Mouse (Mus musculus): Measurements from ENCODE around the gene H2-DMb1.
"Not testable (repeated sequence)": the region's sequence is repeated elsewhere in the genome, so short reads cannot be mapped to it uniquely, and the experiment has no call there.

Gene H2-DMb1

GRCm38 (mm10) chr17:34142456-34143010 is 10.3 kb upstream of the H2-DMb1 start:
- intact Hi-C loops (cut with DNase I) = no loop called here

GRCm38 (mm10) chr17:34143033-34143432 is 9.8 kb upstream of the H2-DMb1 start, which contains the start of gene H2-DMb2:
H2-DMb2 (plus strand) TSS chr17:34143307.
- intact Hi-C loops (cut with DNase I) = no loop called here

DNA sequence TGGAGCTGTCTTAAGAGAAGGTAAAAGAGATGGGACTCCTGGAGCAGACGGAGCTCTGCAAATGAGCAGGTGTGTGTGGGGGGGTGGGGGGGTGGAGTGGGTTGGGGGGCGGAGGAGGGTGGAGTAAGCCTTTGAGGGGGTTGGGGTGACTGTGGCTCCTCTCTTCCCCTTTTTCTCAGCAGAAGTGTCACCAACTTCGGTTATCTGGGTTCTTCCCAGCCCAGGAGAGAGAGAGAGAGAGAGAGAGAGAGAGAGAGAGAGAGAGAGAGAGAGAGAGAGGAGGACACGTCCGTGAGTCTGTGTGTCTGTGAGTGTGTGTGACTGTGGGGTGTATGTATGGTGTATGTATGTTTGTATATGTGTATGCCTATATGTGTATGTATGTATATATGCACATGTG is 9.4 kb upstream of the H2-DMb1 start:
- intact Hi-C loops (cut with DNase I) = no loop called here

DNA sequence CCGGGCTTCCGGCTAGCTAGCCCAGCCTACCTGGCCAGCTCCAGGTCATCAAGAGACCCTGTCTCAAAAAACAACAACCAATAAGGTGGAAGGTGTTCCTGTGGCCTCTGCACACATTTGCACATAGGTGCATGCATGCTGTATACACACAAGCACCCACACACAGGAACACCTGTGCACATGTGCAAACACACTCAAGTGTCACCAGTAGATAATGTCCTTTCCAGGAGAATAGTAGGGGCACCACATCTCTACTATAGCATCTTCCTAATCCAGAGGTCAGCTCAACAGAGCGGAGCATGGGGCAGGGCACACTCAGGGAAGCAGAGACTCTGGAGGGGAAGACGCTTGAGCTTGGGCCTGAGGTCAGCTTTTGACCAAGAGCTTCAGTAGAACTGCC is 8.7 kb upstream of the H2-DMb1 start:
- intact Hi-C loops (cut with DNase I) = not testable (repeated sequence)

GRCm38 (mm10) chr17:34144960-34145371 is 7.9 kb upstream of the H2-DMb1 start:
- intact Hi-C loops (cut with DNase I) = no loop called here

GRCm38 (mm10) chr17:34155534-34155933 is 2.7 kb downstream of the H2-DMb1 start:
- intact Hi-C loops (cut with DNase I) = no loop called here

- intact Hi-C loops (cut with DNase I) = no loop called here
These were observed 11.5 kb downstream of the H2-DMb1 start for GRCm38 (mm10) chr17:34164202-34164895.

DNA sequence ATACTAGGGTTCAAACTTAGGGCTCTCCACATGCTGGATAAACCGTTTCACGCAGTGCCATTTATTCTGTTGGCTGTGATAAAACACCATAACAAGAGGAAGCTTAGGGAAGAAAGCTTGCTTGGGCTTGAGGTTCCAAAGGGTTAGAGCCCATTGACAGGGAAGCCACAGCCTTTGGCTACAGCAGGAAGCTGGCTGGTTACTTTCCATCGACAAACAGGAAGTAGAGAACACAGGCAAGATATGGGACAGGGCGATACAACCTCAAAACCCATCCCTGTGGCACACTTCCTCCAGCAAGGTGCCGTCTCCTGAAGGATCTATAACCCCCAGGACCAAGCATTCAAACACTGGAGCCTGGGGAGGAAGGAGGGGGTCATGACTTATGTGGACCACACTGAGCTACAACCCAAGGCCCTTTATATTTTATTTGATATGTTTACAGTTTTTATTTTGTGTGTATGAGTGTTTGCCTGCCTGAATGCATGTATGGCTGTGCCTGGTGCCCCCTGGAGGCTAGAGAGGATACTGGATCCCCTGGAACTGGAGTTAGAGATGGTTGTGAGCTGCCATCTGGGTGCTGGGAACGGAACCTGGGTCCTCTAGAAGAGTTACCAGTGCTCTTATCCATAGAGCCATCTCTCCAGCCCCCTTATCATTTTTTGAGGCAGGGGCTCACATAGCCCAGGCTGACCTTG is 12.3 kb downstream of the H2-DMb1 start:
- intact Hi-C loops (cut with DNase I) = no loop called here

DNA sequence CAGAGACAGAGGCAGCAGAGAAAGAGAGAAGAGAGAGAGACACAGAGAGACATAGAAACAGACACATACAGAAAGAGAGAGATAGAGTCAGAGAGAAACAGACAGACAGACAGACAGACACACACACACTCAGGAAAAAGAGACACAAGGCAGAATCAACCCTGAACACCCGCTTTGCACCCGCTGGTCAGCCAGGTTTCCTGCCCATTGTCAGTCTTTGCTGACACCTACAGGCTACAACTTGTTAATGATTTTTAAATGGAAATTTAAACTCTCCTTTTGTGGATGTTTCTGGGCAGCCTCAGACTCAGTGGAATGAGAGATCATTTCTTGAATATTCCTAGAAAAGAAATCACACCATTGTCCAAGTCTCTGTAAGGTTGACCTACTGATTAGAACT is 16.4 kb downstream of the H2-DMb1 start:
- intact Hi-C loops (cut with DNase I) = loop anchor here (2.0 kb wide), 1 partner anchor 92 kb away; no protein-coding TSS in a partner anchor

DNA sequence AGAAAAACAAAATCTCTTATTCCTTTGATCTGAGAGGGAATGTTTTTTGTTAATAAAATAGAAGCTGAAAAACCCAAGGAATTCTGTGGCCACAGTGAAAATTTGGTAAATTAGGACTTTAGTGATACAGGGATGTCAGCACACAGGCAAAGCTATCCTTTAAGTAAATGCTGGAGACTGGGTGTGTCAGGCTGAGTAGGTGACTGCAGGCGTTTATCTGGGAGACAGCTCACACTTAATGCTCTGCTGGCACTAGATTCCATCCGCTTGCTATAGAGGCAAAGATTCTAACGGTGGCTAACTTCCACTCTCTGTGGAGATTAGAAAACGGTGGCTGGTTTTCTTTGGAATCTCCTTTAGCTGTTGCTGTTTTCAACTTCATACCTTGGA is 17.6 kb downstream of the H2-DMb1 start:
- intact Hi-C loops (cut with DNase I) = loop anchor here (1.0 to 5.0 kb wide), 4 partner anchors 28 to 65 kb away; no protein-coding TSS in a partner anchor

- intact Hi-C loops (cut with DNase I) = loop anchor here (1.0 to 5.0 kb wide), 4 partner anchors 28 to 64 kb away; no protein-coding TSS in a partner anchor
These were observed 18.1 kb downstream of the H2-DMb1 start for GRCm38 (mm10) chr17:34170877-34171498.

- intact Hi-C loops (cut with DNase I) = loop anchor here (5.0 kb wide), 1 partner anchor 45 kb away; no protein-coding TSS in a partner anchor
These were observed 19.7 kb downstream of the H2-DMb1 start for GRCm38 (mm10) chr17:34172528-34172927.

GRCm38 (mm10) chr17:34174075-34174474 is 21.2 kb downstream of the H2-DMb1 start:
- intact Hi-C loops (cut with DNase I) = loop anchor here (5.0 kb wide), 1 partner anchor 43 kb away; no protein-coding TSS in a partner anchor

DNA sequence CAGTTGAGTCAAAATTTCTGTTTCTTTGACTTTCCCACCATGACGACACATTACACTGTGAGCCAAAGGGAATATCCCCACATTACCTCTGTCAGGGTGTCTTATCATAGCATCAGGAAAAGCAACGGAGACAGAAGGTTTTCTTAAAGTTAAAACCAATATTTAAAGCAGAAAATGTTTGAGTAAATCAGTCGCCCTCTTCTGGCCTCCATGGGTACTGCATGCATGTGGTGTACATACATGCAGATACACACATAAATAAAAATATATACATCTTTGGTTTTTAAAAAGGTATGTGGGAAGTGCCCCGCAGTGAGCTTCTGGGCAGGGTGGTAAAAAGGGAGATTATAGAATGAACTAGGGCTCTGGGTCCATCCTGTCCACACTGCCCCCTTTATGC is 24.3 kb downstream of the H2-DMb1 start:
- intact Hi-C loops (cut with DNase I) = no loop called here

- intact Hi-C loops (cut with DNase I) = no loop called here
These were observed 26.1 kb downstream of the H2-DMb1 start for GRCm38 (mm10) chr17:34179019-34179418.

DNA sequence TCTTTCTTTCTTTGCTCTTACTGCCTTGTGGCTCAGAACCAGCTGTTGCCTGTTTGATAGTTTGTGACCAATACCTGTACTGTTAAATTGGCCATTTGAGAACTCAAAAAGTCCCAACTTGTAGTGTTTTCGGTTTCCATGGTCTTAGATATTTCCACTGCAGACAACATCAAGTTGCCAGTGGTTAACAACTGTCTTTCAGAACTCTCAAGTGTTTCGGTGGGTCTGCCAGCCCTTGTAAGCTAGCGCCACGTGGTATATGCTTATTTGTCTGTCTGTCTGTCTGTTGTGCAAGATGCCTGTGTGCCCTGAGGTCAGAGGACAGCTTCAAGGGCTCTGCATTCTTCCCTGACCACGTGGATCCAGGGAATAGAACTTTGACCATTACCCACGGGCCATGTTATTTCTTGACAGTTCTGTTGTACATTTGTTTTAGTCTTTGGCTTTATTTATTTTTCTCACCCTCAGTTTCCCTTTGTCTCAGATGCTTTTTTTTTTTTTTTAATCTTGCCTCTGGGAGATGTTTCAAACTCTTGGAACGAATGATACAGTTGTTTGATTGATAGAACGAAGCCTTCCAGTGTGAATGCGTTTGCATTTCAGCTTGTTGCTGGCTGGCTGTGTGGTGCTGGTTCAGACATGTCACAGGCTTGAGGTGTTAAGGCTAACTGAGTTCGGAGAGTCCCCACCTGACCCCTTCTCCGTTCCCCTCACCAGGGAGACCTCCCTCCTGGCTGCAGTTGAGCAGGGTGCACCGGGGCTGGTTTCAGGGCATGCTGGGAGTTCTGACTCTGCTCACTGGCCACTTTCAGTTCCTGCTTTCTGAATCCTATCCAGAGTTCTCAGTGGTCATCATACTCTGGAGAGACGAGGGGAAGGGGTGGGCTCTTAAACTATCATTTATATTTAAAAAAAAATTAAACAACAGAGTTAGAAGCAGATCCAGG is 27.3 kb downstream of the H2-DMb1 start:
- intact Hi-C loops (cut with DNase I) = no loop called here

DNA sequence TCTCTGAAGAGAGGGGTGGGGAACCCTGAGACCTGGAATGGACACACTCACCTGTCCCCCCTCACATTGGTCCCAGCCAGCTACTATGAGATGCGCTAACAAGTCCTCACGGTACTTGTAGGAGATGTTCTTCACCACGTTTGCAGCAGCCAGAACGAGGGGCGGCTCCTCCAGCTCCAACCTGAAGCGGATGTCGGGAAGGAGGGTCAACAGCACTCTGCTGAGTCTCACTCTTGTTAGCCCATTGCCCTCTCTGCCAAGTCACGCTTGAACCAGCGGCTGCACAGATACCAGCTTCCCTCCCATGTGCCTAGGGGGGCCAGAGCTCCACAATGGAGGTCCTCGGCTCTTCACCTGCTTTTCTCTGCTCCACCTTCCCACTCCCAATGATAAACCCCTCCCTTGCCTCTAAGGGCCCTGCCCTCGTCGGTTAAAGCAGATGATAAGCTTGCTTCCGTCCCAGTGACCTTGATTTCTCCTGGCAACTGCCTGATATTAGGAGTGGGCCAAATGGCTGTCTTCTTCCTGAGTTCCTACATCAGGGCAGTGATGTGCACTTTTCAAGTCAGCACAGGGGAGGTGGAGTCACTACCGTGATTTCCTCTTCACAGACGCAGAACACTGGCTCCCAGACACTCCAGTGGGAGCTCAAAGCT is 30.8 kb downstream of the H2-DMb1 start:
- intact Hi-C loops (cut with DNase I) = no loop called here

GRCm38 (mm10) chr17:34185526-34185925 is 32.7 kb downstream of the H2-DMb1 start:
- intact Hi-C loops (cut with DNase I) = no loop called here

DNA sequence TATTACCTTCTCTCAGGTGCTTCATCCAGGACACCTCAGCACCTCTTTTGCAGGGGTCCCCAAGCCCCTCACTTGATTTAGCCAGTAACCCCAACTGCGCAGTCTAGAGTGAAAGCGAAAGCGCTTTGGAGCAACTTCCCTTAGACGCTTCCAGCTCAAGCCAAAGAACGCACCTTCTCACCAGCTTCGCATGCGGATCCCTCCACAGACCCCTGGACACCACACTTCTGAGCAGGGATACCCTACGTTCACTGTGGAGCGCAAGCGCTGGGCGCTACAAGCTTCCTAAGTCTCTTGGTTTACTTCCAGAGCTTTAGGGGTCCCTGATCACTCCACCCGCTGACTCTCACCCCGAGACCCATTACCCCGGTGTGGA is 34.0 kb downstream of the H2-DMb1 start:
- intact Hi-C loops (cut with DNase I) = no loop called here

- intact Hi-C loops (cut with DNase I) = no loop called here
These were observed 34.5 kb downstream of the H2-DMb1 start, which contains the start of the genes Tap1 and Psmb9 for GRCm38 (mm10) chr17:34187261-34187916. Tap1 (plus strand) TSS chr17:34187553. Psmb9 (minus strand) TSS chr17:34187764.
